Mouse (Mus musculus) hindbrain, embryonic 12.5 days (tissue): Measurements from ENCODE around the gene Mmgt2. TPM values are rescaled to one million over a fixed set of nuclear protein-coding genes. Genes with fewer than 3 reads are reported as not detected.
A peak's percentile ranks its signal among the peaks of the same experiment; 100 is the strongest.
"Not testable (repeated sequence)": the region's sequence is repeated elsewhere in the genome, so short reads cannot be mapped to it uniquely, and the experiment has no call there.

Experiments used
- ATAC-seq: fragments of 200-750 bp; cut with Nextera tagmentation; 2 replicates; pipeline ENCODE4 v1.8.0; 2017; ENCODE audit warnings: moderate TSS enrichment; ENCODE audit not compliant: low FRiP score
- H3K27ac ChIP-seq: fragments of 300-500 bp; sonication (generic); 2 replicates; pipeline ENCODE4 v1.5.1; 2016; ENCODE audit warnings: mild to moderate bottlenecking
- H3K27me3 ChIP-seq: fragments of 300-500 bp; sonication (generic); 2 replicates; pipeline ENCODE4 v1.6.1; 2016; ENCODE audit warnings: mild to moderate bottlenecking
- H3K36me3 ChIP-seq: fragments of 300-500 bp; sonication (generic); 2 replicates; pipeline ENCODE4 v1.6.1; 2016; ENCODE audit warnings: mild to moderate bottlenecking
- H3K4me1 ChIP-seq: fragments of 300-500 bp; sonication (generic); 2 replicates; pipeline ENCODE4 v1.6.1; 2016
- H3K4me2 ChIP-seq: fragments of 300-500 bp; sonication (generic); replicated peaks from 2 replicates; pipeline ENCODE4 v1.6.1; 2016; ENCODE audit warnings: mild to moderate bottlenecking
- H3K4me3 ChIP-seq: fragments of 300-500 bp; sonication (generic); 2 replicates; pipeline ENCODE4 v1.5.1; 2016; ENCODE audit warnings: mild to moderate bottlenecking
- H3K9ac ChIP-seq: fragments of 300-500 bp; sonication (generic); 2 replicates; pipeline ENCODE4 v1.6.1; 2016; ENCODE audit warnings: mild to moderate bottlenecking, moderate library complexity
- H3K9me3 ChIP-seq: fragments of 300-500 bp; sonication (generic); replicated peaks from 2 replicates; pipeline ENCODE4 v1.6.1; 2016; ENCODE audit warnings: mild to moderate bottlenecking
- WGBS: fragments of 180-500 bp; shearing (Covaris S2); methylation state at CpG from one replicate; pipeline ENCODE4 v1.1.7; 2016; 5-methylcytosine and 5-hydroxymethylcytosine counted together
- polyA plus RNA-seq: library from polyadenylated mRNA; unstranded; fragments of >200 nt; fragmentation: Nextera tagmentation; extraction: Ambion mirVana; gene quantifications from 2 replicates; pipeline ENCODE4 v1.2.1, GENCODE M21; 2016

Mmgt2 gene
- polyA plus RNA-seq, 1 experiment from 2014 or later, result 38.7 TPM

- no peak overlapping the region for H3K4me3 ChIP-seq
- no peak overlapping the region for H3K9ac ChIP-seq
- no peak overlapping the region for H3K27ac ChIP-seq
- no peak for ATAC-seq
- no peaks in the 10 kb centered on the region for H3K9me3 ChIP-seq
- no peaks in the 10 kb centered on the region for H3K27me3 ChIP-seq
- no peak overlapping the region for H3K4me2 ChIP-seq
- 80% methylated on average over 8 of the region's 8 CpGs for WGBS
- 0 out of 2 replicates have a peak, but pooled peaks cover 4% of the 10 kb centered on the region for H3K36me3 ChIP-seq
- H3K4me1 ChIP-seq, result peaks cover 43% of the 10 kb centered on the region
Observed at GRCm38 (mm10) chr11:62643011-62643631, 5.3 kb upstream of the Mmgt2 start.

- H3K4me3 ChIP-seq, result no peak overlapping the region
- no peaks in the 10 kb centered on the region for H3K9me3 ChIP-seq
- H3K27ac ChIP-seq, result no peak overlapping the region
- H3K36me3 ChIP-seq, result 0 out of 2 replicates have a peak, but pooled peaks cover 4% of the 10 kb centered on the region
- no peak overlapping the region for H3K4me2 ChIP-seq
- H3K9ac ChIP-seq, result no peak overlapping the region
- 80% methylated on average over 10 of the region's 10 CpGs for WGBS
- peaks cover 44% of the 10 kb centered on the region for H3K4me1 ChIP-seq
- ATAC-seq, result no peak
- H3K27me3 ChIP-seq, result no peaks in the 10 kb centered on the region
Observed at GRCm38 (mm10) chr11:62643681-62644363, 4.6 kb upstream of the Mmgt2 start.

- Histone ChIP-seq H3K9ac (no peak overlapping the region), H3K4me3 (no peak overlapping the region), H3K9me3 (no peaks in the 10 kb centered on the region), H3K4me2 (no peak overlapping the region), H3K27ac (no peak overlapping the region), H3K4me1 (peaks cover 52% of the 10 kb centered on the region), H3K27me3 (no peaks in the 10 kb centered on the region), H3K36me3 (0 out of 2 replicates have a peak, but pooled peaks cover 2% of the 10 kb centered on the region)
- WGBS, result 88% methylated on average over 5 of the region's 5 CpGs
- no peak for ATAC-seq
Observed at GRCm38 (mm10) chr11:62644602-62645336, 3.7 kb upstream of the Mmgt2 start.

GRCm38 (mm10) chr11:62645337-62645675 lies 3.2 kb upstream of the Mmgt2 start:
- no peaks in the 10 kb centered on the region for H3K36me3 ChIP-seq
- H3K27ac ChIP-seq, result no peak overlapping the region
- no peaks in the 10 kb centered on the region for H3K27me3 ChIP-seq
- no peak overlapping the region for H3K4me3 ChIP-seq
- peak overlapping the region; percentile 88; the same call in 1 of the 2 replicates for H3K4me2 ChIP-seq
- no peaks in the 10 kb centered on the region for H3K9me3 ChIP-seq
- no peak overlapping the region for H3K9ac ChIP-seq
- H3K4me1 ChIP-seq, result peaks cover 54% of the 10 kb centered on the region
- ATAC-seq, result no peak
- WGBS, result 88% methylated on average over 4 of the region's 4 CpGs

DNA sequence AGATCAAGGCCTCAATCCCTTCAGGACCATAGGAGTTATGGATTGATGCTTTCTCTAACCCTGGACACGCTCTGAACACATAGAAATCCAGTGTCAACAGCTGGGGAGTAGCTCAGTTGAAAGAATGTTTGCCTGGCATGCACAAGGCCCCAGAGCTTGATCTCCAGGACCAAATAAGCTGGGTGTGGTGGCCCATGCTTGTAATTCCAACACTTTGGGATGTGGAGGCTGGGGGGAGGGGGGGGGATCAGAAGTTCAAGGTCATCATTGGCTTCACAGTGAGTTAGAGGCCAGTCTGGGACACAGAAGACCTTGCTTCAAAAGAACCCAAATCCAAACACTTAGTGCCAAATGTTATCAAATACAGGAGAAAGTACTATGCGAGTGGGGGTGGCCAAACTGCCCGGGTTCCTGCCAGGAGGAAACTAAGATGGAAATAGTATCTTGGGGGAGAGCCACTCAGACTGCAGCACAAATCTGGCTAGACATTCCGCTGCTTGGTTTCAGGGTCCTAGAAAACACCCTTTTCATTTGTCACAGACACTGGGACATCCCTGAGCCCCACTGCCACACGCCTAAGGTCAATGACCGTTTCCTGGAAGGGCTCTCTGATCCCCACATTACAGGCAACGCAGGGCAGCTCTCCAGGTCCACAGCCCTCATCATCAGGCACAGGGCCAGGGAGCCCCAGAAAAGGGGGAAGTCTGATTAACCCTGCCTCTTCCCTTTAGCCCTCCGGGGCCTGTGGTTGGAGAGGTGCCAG lies 2.6 kb upstream of the Mmgt2 start:
- Histone ChIP-seq H3K4me3 (peak overlapping the region; percentile 69), H3K27me3 (no peaks in the 10 kb centered on the region), H3K9me3 (no peaks in the 10 kb centered on the region), H3K4me2 (peak overlapping the region; percentile 88), H3K9ac (peak overlapping the region; percentile 40; the same call in 1 of the 2 replicates), H3K36me3 (no peaks in the 10 kb centered on the region), H3K4me1 (peaks cover 55% of the 10 kb centered on the region), H3K27ac (peak overlapping the region; percentile 66)
- WGBS, result 41% methylated on average over 8 of the region's 8 CpGs
- ATAC-seq, result no peak

DNA sequence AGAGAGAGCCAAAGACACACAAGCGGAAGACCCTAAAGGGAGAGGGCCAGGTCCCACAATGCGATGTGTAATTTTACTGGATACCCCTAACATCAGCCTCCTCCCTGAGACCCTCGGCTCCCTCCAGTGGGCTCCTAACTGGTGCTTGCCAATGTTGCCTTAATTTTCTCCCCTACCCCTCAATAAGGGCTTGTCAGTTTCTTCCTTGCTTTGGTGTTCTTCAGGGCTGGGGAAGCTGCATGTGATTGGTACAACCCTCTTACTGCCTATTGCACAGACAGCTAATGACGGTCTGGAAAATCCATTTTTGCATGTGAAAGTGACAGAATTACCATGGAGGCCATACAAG lies 2.0 kb upstream of the Mmgt2 start:
- Histone ChIP-seq H3K9me3 (no peaks in the 10 kb centered on the region), H3K4me3 (peak overlapping the region; percentile 69), H3K27me3 (no peaks in the 10 kb centered on the region), H3K9ac (peak overlapping the region; percentile 40; the same call in 1 of the 2 replicates), H3K27ac (peak overlapping the region; percentile 66), H3K4me2 (peak overlapping the region; percentile 88), H3K4me1 (peaks cover 55% of the 10 kb centered on the region), H3K36me3 (no peaks in the 10 kb centered on the region)
- WGBS, result 47% methylated on average over 4 of the region's 4 CpGs
- no peak for ATAC-seq

DNA sequence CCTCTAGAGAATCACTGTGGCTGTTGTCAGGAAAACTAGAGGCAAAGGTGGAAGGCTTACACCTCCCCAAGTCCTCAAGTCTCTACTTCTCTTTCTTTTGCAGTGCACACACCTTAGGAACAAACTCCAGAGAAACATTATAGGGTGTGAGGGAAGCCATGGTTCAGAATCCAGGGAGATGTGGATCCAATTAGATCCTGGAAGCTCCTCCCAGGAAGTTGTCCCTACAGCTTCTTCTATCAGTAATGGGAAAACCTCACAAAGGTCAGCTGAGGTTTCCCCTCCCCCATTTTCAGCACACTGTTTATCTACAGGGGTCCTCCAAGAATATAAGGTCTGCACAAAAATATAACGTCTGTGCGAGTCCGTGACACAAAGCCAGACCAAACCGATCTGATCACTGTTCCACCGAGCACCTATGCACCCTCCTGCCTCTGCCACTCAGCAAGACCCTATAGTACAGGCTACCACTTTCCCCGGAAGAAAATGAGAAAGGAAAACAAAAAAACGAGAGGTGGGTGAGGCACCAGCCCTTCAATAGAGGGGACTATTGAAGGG lies 1.4 kb upstream of the Mmgt2 start:
- no peaks in the 10 kb centered on the region for H3K9me3 ChIP-seq
- H3K4me1 ChIP-seq, result peaks cover 55% of the 10 kb centered on the region
- H3K4me3 ChIP-seq, result peak overlapping the region; percentile 69
- H3K27me3 ChIP-seq, result no peaks in the 10 kb centered on the region
- peak overlapping the region; percentile 88 for H3K4me2 ChIP-seq
- WGBS, result 41% methylated on average over 7 of the region's 7 CpGs
- no peak overlapping the region; the same call in 1 of the 2 replicates for H3K9ac ChIP-seq
- H3K36me3 ChIP-seq, result no peaks in the 10 kb centered on the region
- peak overlapping the region; percentile 85; the same call in 1 of the 2 replicates for H3K27ac ChIP-seq
- no peak for ATAC-seq

GRCm38 (mm10) chr11:62647661-62648590 lies 538 bp upstream of the Mmgt2 start, which contains the start of gene Lrrc75a:
Lrrc75a (minus strand) TSS chr11:62648523.
- Histone ChIP-seq H3K4me1 (peaks cover 47% of the 10 kb centered on the region), H3K4me3 (peak within 1 kb of the TSS; percentile 69), H3K4me2 (peak within 1 kb of the TSS; percentile 88), H3K9ac (peak within 1 kb of the TSS; percentile 75), H3K27me3 (no peaks in the 10 kb centered on the region), H3K36me3 (no peaks in the 10 kb centered on the region), H3K9me3 (no peaks in the 10 kb centered on the region), H3K27ac (peak within 1 kb of the TSS; percentile 85)
- WGBS, result under 1% methylated on average over 64 of the region's 86 CpGs
- ATAC-seq, result peak; percentile 80

DNA sequence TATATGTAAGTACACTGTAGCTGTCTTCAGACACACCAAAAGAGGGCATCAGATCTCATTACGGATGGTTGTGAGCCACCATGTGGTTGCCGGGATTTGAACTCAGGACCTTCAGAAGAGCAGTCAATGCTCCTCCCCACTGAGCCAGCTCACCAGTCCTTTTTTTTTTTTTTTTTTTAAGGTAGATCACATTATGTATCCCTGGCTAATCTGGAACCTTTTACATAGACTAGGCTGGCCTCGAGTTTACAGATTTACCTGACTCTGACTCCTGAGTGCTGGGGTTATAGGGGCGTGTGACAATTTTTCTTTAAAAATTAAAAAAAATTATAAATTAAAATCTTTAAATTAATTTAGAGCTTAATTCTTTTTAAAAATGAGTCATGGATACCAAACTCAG lies 1.3 kb downstream of the Mmgt2 start:
- not testable (repeated sequence) for H3K9ac ChIP-seq, ATAC-seq, H3K4me3 ChIP-seq, H3K9me3 ChIP-seq, H3K27me3 ChIP-seq, H3K36me3 ChIP-seq, H3K27ac ChIP-seq
- H3K4me2 ChIP-seq, result peak overlapping the region; percentile 88
- 86% methylated on average over 4 of the region's 4 CpGs for WGBS
- H3K4me1 ChIP-seq, result peaks cover 42% of the 10 kb centered on the region

DNA sequence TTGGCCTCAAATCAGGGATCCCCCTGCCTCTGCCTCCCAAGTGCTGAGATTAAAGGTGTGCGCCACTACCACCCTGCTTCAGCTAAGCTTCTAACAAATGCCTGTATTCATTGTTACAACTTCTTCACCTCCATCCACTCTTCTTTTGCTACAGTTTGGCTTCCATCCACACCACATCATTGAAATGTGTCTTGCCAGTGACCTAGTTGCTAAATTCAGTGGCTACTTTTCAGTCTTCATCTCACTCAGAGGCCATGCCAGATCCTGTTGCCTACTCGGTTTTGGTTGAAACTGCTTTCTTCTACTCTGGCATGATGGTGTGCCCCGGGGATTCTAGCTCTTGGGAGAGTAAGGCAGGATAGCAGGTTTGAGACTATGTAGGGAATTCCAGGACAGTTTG lies 3.1 kb downstream of the Mmgt2 start:
- Histone ChIP-seq H3K4me3 (no peak overlapping the region), H3K27me3 (no peaks in the 10 kb centered on the region), H3K4me2 (no peak overlapping the region), H3K9ac (no peak overlapping the region), H3K36me3 (no peaks in the 10 kb centered on the region; the same call in 1 of the 2 replicates), H3K27ac (no peak overlapping the region), H3K9me3 (no peaks in the 10 kb centered on the region), H3K4me1 (peaks cover 26% of the 10 kb centered on the region)
- ATAC-seq, result no peak
- WGBS, result 92% methylated on average over 3 of the region's 3 CpGs

DNA sequence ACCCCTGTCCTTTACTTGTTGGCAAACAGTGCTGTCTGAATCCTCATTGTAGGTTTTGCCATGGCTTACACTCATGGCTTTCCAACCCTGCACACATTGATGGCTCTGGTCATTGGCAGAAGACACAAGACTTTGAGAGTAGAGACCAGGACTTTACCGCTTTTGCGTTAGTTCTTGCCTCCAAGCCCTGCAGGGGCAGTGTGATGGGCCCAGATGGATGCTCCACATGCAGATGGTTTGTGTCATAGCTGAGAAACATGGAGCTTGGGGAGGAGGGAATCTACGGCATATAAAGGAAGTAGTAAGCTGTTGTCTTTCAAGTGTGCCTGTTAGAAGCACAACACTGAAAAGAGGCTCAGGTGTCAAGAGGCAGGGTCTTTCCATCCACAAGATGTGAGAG lies 3.6 kb downstream of the Mmgt2 start:
- H3K36me3 ChIP-seq, result no peaks in the 10 kb centered on the region; the same call in 1 of the 2 replicates
- no peak for ATAC-seq
- 95% methylated on average over 3 of the region's 3 CpGs for WGBS

More for the DNA sequence above, 3.6 kb downstream of the Mmgt2 start:
- Histone ChIP-seq H3K27me3 (no peaks in the 10 kb centered on the region), H3K4me1 (peaks cover 20% of the 10 kb centered on the region), H3K4me2 (no peak overlapping the region), H3K9me3 (no peaks in the 10 kb centered on the region), H3K27ac (no peak overlapping the region), H3K4me3 (no peak overlapping the region), H3K9ac (no peak overlapping the region)
